Mouse (Mus musculus): ENCODE data around the gene Sigirr.

Sigirr gene

GRCm38 (mm10) chr7:141096649-141097056 is 3.7 kb downstream of the Sigirr start:
- no peak for DNase-seq (ENCODE audit: low read depth)

- DNase-seq (ENCODE audit: low read depth) = no peak
These were observed 4.4 kb downstream of the Sigirr start for GRCm38 (mm10) chr7:141096021-141096420.

- DNase-seq (ENCODE audit: low read depth) = no peak
These were observed 5.7 kb downstream of the Sigirr start for GRCm38 (mm10) chr7:141094487-141095205.

GRCm38 (mm10) chr7:141093950-141094349 is 6.4 kb downstream of the Sigirr start:
- DNase-seq (ENCODE audit: low read depth) = no peak

GRCm38 (mm10) chr7:141092051-141092735 is 8.2 kb downstream of the Sigirr start:
- DNase-seq (ENCODE audit: low read depth) = no peak

GRCm38 (mm10) chr7:141090228-141090627 is 10.1 kb downstream of the Sigirr start:
- DNase-seq (ENCODE audit: low read depth) = no peak

- DNase-seq (ENCODE audit: low read depth) = no peak
These were observed 11.9 kb downstream of the Sigirr start for GRCm38 (mm10) chr7:141088473-141088872.

GRCm38 (mm10) chr7:141087894-141088293 is 12.5 kb downstream of the Sigirr start:
- DNase-seq (ENCODE audit: low read depth) = no peak

GRCm38 (mm10) chr7:141079481-141080449 is 20.6 kb downstream of the Sigirr start:
- no peak for DNase-seq (ENCODE audit: low read depth)

- DNase-seq (ENCODE audit: low read depth) = peak; percentile 77
These were observed 21.5 kb downstream of the Sigirr start for GRCm38 (mm10) chr7:141078876-141079275.

GRCm38 (mm10) chr7:141077841-141078240 is 22.5 kb downstream of the Sigirr start, which contains the start of gene Pkp3:
Gene Pkp3 (plus strand): TSS chr7:141078218.
- DNase-seq (ENCODE audit: low read depth) = no peak

- no peak for DNase-seq (ENCODE audit: low read depth)
These were observed 26.6 kb downstream of the Sigirr start for GRCm38 (mm10) chr7:141073782-141074181.

- peak; percentile 32 for DNase-seq (ENCODE audit: low read depth)
These were observed 28.2 kb downstream of the Sigirr start for GRCm38 (mm10) chr7:141072017-141072745.

GRCm38 (mm10) chr7:141070058-141070862 is 30.1 kb downstream of the Sigirr start:
- DNase-seq (ENCODE audit: low read depth) = peak; percentile 77

GRCm38 (mm10) chr7:141068351-141068750 is 32.0 kb downstream of the Sigirr start:
- no peak for DNase-seq (ENCODE audit: low read depth)

GRCm38 (mm10) chr7:141064576-141064975 is 35.8 kb downstream of the Sigirr start:
- DNase-seq (ENCODE audit: low read depth) = no peak

GRCm38 (mm10) chr7:141064175-141064574 is 36.2 kb downstream of the Sigirr start:
- DNase-seq (ENCODE audit: low read depth) = no peak

- no peak for DNase-seq (ENCODE audit: low read depth)
These were observed 37.0 kb downstream of the Sigirr start for GRCm38 (mm10) chr7:141063353-141063752.

- no peak for DNase-seq (ENCODE audit: low read depth)
These were observed 37.8 kb downstream of the Sigirr start for GRCm38 (mm10) chr7:141062525-141062924.

- DNase-seq (ENCODE audit: low read depth) = no peak
These were observed 39.1 kb downstream of the Sigirr start for GRCm38 (mm10) chr7:141061269-141061692.
